Mouse (Mus musculus) spleen, embryonic (tissue): ENCODE data around the gene Skor1.

Experiments
- CTCF ChIA-PET: fragments of 350-600 bp; sonication (Branson Sonifier 250); formaldehyde crosslinking; loops from one replicate; lab custom pipeline; 2022; lab: Charles Lee

The Skor1 gene

GRCm38 (mm10) chr9:63136241-63136640 is 12.5 kb downstream of the Skor1 start:
- CTCF ChIA-PET: no interaction called here

GRCm38 (mm10) chr9:63135801-63136200 is 13.0 kb downstream of the Skor1 start:
- CTCF ChIA-PET: interaction anchor here (0.6 kb wide), 1 partner anchor 599 kb away, joined by 14 read pairs; no protein-coding TSS in a partner anchor

GRCm38 (mm10) chr9:63135356-63135755 is 13.4 kb downstream of the Skor1 start:
- CTCF ChIA-PET: interaction anchor here (0.6 kb wide), 1 partner anchor 598 kb away, joined by 14 read pairs; no protein-coding TSS in a partner anchor

GRCm38 (mm10) chr9:63133659-63134058 is 15.1 kb downstream of the Skor1 start:
- CTCF ChIA-PET: no interaction called here

- CTCF ChIA-PET: no interaction called here
Observed at GRCm38 (mm10) chr9:63132673-63133601, 15.8 kb downstream of the Skor1 start.

- CTCF ChIA-PET: interaction anchor here (0.5 kb wide), 1 partner anchor 77 kb away, joined by 3 read pairs; no protein-coding TSS in a partner anchor
Observed at GRCm38 (mm10) chr9:63131957-63132602, 16.7 kb downstream of the Skor1 start.

GRCm38 (mm10) chr9:63129641-63130041 is 19.1 kb downstream of the Skor1 start:
- CTCF ChIA-PET: no interaction called here

- CTCF ChIA-PET: no interaction called here
Observed at GRCm38 (mm10) chr9:63124512-63124911, 24.2 kb downstream of the Skor1 start.

GRCm38 (mm10) chr9:63123451-63124438 is 25.0 kb downstream of the Skor1 start:
- CTCF ChIA-PET: interaction anchor here (0.5 to 0.8 kb wide), 2 partner anchors 128 to 276 kb away, joined by 3 to 4 read pairs; no protein-coding TSS in a partner anchor

- CTCF ChIA-PET: interaction anchor here (0.7 kb wide), 1 partner anchor 392 kb away, joined by 5 read pairs; no protein-coding TSS in a partner anchor
Observed at GRCm38 (mm10) chr9:63122161-63122833, 26.5 kb downstream of the Skor1 start.

- CTCF ChIA-PET: no interaction called here
Observed at GRCm38 (mm10) chr9:63118385-63118784, 30.4 kb downstream of the Skor1 start.

- CTCF ChIA-PET: no interaction called here
Observed at GRCm38 (mm10) chr9:63112514-63112913, 36.2 kb downstream of the Skor1 start.

- CTCF ChIA-PET: no interaction called here
Observed at GRCm38 (mm10) chr9:63109782-63110087, 39.0 kb downstream of the Skor1 start.

GRCm38 (mm10) chr9:63109020-63109781 is 39.6 kb downstream of the Skor1 start:
- CTCF ChIA-PET: interaction anchor here (0.9 kb wide), 1 partner anchor 262 kb away, joined by 5 read pairs; no protein-coding TSS in a partner anchor

GRCm38 (mm10) chr9:63108580-63108979 is 40.2 kb downstream of the Skor1 start:
- CTCF ChIA-PET: interaction anchor here (0.9 kb wide), 1 partner anchor 261 kb away, joined by 5 read pairs; no protein-coding TSS in a partner anchor

GRCm38 (mm10) chr9:63100660-63101059 is 48.1 kb downstream of the Skor1 start:
- CTCF ChIA-PET: no interaction called here

- CTCF ChIA-PET: interaction anchor here (0.6 kb wide), 1 partner anchor 252 kb away, joined by 3 read pairs; no protein-coding TSS in a partner anchor
Observed at GRCm38 (mm10) chr9:63099876-63100275, 48.9 kb downstream of the Skor1 start.

- CTCF ChIA-PET: interaction anchor here (0.6 kb wide), 1 partner anchor 251 kb away, joined by 3 read pairs; no protein-coding TSS in a partner anchor
Observed at GRCm38 (mm10) chr9:63099344-63099743, 49.4 kb downstream of the Skor1 start.

GRCm38 (mm10) chr9:63098887-63099286 is 49.9 kb downstream of the Skor1 start:
- CTCF ChIA-PET: no interaction called here

- CTCF ChIA-PET: no interaction called here
Observed at GRCm38 (mm10) chr9:63097204-63097603, 51.6 kb downstream of the Skor1 start.
